Comparison of ENCODE assay signal across 11 mouse cellular contexts in the genomic region with DNA sequence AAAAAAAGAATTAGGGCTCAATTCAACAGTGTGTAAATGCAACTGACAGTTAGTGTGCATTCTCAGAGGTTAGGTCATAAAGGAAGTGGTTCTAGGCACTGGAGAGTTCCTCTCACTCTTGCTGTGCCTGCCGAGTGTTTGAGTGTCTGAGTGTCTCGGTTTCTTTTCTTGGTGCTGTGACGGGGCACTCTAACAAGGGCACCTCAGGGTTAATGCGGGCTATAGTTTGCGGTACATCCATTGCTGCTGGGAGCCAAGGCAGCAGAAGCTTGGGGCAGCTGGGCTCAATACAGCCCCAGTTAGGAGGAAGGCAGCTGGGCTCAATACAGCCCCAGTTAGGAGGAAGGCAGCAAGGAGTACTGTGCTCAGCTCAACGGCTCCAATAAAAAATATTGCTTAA. TPM values are rescaled to one million over a fixed set of nuclear protein-coding genes. Genes with fewer than 3 reads are reported as not detected.
A peak's percentile ranks its signal among the peaks of the same experiment; 100 is the strongest.
DNase-seq lines count a peak whose midpoint lies in the region; ATAC-seq lines count a peak whose summit lies in the region.
"Had no signal": no experiment of that assay in that cellular context is flagged by ENCODE, and none has a peak within 500 bp of the region (broad histone marks: within the 10 kb centered on the region; RNA-seq: fewer than 3 reads in every experiment).

No protein-coding gene starts in this region.

- peak; percentile 41 to 53 for DNase-seq in spleen, postnatal 36 days (ENCODE audit: low spot score in 2 of 2)
- no peak for DNase-seq in spleen, postnatal 4 days (ENCODE audit: low spot score in 2 of 2)
- peak; percentile 22 to 45 for DNase-seq in natural killer cell, adult 2 months (ENCODE audit: low spot score in 2 of 2)
- no peak for DNase-seq in gastrocnemius, adult 8-10 months (ENCODE audit: low spot score in 2 of 2)
- DNase-seq in left cerebral cortex, postnatal 14 days (ENCODE audit: low spot score in 2 of 2), result no peak
- DNase-seq in cerebellum, postnatal 14 days, result no peak
- no peak for DNase-seq in right cerebral cortex, postnatal 36 days (ENCODE audit: low spot score in 2 of 2)
- DNase-seq: kidney, postnatal 36 days; lung, postnatal 14 days; right cerebral cortex, postnatal 4 days had no signal

- peak; percentile 67 to 72 for ATAC-seq in hematopoietic stem cell, adult 5-6 weeks (replicated peaks in 1 of 2; ENCODE audit: insufficient read depth in 1 of 2, low FRiP score in 2 of 2, low TSS enrichment in 1 of 2, low read depth in 1 of 2, poor library complexity in 2 of 2, severe bottlenecking in 2 of 2)

- intact Hi-C loops in left cerebral cortex, postnatal 14 days (cut with DNase I), result no loop called here

RNA-seq across cellular contexts. Expression of gene Agfg2, which starts 20.7 kb away (rescaled TPM):
- 8.4 and 11.0 TPM in 2 replicates for total RNA-seq in hematopoietic stem cell, adult 5-6 weeks (2017)
- total RNA-seq in gastrocnemius, adult 8-10 months (2022), result 1 to 10 TPM; 2.4 to 4.4 (median 3.3) TPM
- total RNA-seq in left cerebral cortex, postnatal 14 days (2021), result 10 to 100 TPM; 38.7 to 40.8 TPM

RNA-seq across cellular contexts. Expression of gene Nyap1, which starts 36.2 kb away (rescaled TPM):
- total RNA-seq in hematopoietic stem cell, adult 5-6 weeks (2017), result 0.05 and 0.25 TPM in 2 replicates
- total RNA-seq in gastrocnemius, adult 8-10 months (2022), result under 1 TPM in 2 of 4 experiments, not detected in 2; 0.10 to 0.16 TPM
- 10 to 100 TPM; 78.5 to 83.4 TPM for total RNA-seq in left cerebral cortex, postnatal 14 days (2021)

RNA-seq across cellular contexts. Expression of gene Tsc22d4, which starts 40.3 kb away (rescaled TPM):
- total RNA-seq in hematopoietic stem cell, adult 5-6 weeks (2017), result 61.0 and 67.7 TPM in 2 replicates
- total RNA-seq in gastrocnemius, adult 8-10 months (2022), result 10 to 100 TPM; 39.6 to 68.9 (median 47.7) TPM
- total RNA-seq in left cerebral cortex, postnatal 14 days (2021), result 100 to 1,000 TPM; 169 to 181 TPM

RNA-seq across cellular contexts. Expression of gene Irs3, which starts 59.7 kb away (rescaled TPM):
- total RNA-seq in hematopoietic stem cell, adult 5-6 weeks (2017), result not detected in 2 replicates
- under 1 TPM; 0.19 to 0.81 (median 0.25) TPM for total RNA-seq in gastrocnemius, adult 8-10 months (2022)
- total RNA-seq in left cerebral cortex, postnatal 14 days (2021), result under 1 TPM in 1 of 2 experiments, not detected in 1; 0.27 TPM

Comparison
In these comparisons a context has a peak if more than half of its experiments do, and no peak if none do; other contexts are left out.
1. DNase-seq: peak in spleen, postnatal 36 days (2 of 2) and natural killer cell, adult 2 months (2 of 2); none in spleen, postnatal 4 days (0 of 2), gastrocnemius, adult 8-10 months (0 of 2), left cerebral cortex, postnatal 14 days (0 of 2), cerebellum, postnatal 14 days (0 of 2) and right cerebral cortex, postnatal 36 days (0 of 2).
2. RNA of gene Nyap1, which starts 36.2 kb away (total RNA-seq): 78.5 to 83.4 TPM in left cerebral cortex, postnatal 14 days; 0.10 to 0.16 TPM in gastrocnemius, adult 8-10 months and 0.05 to 0.25 TPM in hematopoietic stem cell, adult 5-6 weeks; every median in the first group is over 10 times any median in the second.